Mouse (Mus musculus): ENCODE measurements around the gene Kif26a. TPM values are rescaled to one million over a fixed set of nuclear protein-coding genes. Genes with fewer than 3 reads are reported as not detected.
A peak's percentile ranks its signal among the peaks of the same experiment; 100 is the strongest.

Kif26a gene
- polyA plus RNA-seq, 1 experiment from 2014 or later: 2.2 TPM

DNA sequence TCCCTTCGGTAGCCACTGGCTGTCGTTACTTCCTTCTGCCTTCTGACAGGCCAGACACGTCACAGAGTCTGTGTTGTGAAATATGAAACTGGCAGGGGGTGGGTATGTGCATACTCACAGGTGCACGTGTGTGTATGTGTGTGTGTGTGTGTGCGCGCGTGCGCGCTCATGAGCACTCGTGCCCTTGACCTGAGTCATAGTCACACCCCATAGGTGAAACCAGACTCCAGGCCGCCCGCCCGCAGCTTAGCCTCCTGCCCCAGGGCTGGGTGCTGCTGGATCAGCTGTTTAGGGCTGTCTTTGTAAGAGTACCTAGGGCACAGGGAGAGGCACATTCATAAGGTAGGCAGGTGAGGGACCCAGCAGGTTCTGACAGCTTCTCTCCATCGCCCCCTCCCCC, 20.1 kb upstream of the Kif26a start:
- Histone ChIP-seq H3K4me3 (ENCODE audit: low read length) (no peak overlapping the region), H3K9me3 (ENCODE audit: control insufficient read depth, low read length) (no peaks in the 10 kb centered on the region), H3K4me2 (replicated peaks; ENCODE audit: low read depth, low read length) (no peak overlapping the region), H3K9ac (ENCODE audit: low read depth, low read length) (no peak overlapping the region), H3K27me3 (ENCODE audit: control insufficient read depth, insufficient read depth, low read length) (peaks cover 17% of the 10 kb centered on the region), H3K27ac (ENCODE audit: low read depth, low read length) (no peak overlapping the region), H3K36me3 (ENCODE audit: control insufficient read depth, insufficient read depth, low read length) (no peaks in the 10 kb centered on the region), H3K4me1 (ENCODE audit: control insufficient read depth, insufficient read depth, low read length) (0 out of 2 replicates have a peak, but pooled peaks cover 1% of the 10 kb centered on the region)
- ATAC-seq (ENCODE audit: low FRiP score, low TSS enrichment): no peak
- 64% methylated on average over 14 of the region's 14 CpGs for WGBS

DNA sequence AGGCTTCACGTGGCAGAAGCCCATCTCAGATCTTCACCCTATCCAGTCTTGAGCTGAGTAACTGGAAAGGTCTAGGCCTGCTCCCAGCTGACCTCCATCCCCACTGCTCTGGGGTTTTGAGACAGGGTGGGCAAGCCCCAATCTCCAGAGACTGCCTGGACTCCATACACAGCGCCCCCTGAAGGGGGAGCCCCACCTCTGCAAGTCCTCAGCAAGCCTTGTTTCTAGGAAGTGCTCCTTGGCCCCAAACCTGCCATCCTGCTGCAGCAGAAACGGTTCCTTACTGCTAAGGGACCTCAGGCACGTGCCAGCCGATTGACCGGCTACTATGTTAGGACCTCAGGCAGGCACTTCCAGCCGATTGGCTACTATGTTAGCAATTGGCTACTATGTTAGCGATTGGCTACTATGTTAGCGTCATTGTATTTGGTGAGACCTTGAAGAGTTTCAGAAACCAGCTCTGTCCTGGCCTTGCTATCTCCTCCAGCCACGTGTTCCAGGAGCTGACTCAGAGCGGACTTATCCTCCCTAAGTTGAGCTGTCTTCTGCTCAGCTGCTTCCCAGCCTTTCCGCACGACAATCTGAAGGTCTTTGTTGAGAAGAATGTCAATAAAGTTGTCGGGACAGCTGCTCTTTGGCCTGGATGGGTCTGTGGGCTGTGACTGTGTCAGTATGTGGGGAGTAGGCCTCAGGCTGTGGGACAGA, 18.9 kb upstream of the Kif26a start:
- no peak overlapping the region for H3K4me3 ChIP-seq (ENCODE audit: low read length)
- no peaks in the 10 kb centered on the region for H3K36me3 ChIP-seq (ENCODE audit: control insufficient read depth, insufficient read depth, low read length)
- no peak overlapping the region for H3K4me2 ChIP-seq (replicated peaks; ENCODE audit: low read depth, low read length)
- 0 out of 2 replicates have a peak, but pooled peaks cover 4% of the 10 kb centered on the region for H3K4me1 ChIP-seq (ENCODE audit: control insufficient read depth, insufficient read depth, low read length)
- H3K27me3 ChIP-seq (ENCODE audit: control insufficient read depth, insufficient read depth, low read length): peaks cover 29% of the 10 kb centered on the region
- H3K27ac ChIP-seq (ENCODE audit: low read depth, low read length): no peak overlapping the region
- ATAC-seq (ENCODE audit: low FRiP score, low TSS enrichment): no peak
- H3K9me3 ChIP-seq (ENCODE audit: control insufficient read depth, low read length): no peaks in the 10 kb centered on the region
- no peak overlapping the region for H3K9ac ChIP-seq (ENCODE audit: low read depth, low read length)
- WGBS: 63% methylated on average over 14 of the region's 14 CpGs

DNA sequence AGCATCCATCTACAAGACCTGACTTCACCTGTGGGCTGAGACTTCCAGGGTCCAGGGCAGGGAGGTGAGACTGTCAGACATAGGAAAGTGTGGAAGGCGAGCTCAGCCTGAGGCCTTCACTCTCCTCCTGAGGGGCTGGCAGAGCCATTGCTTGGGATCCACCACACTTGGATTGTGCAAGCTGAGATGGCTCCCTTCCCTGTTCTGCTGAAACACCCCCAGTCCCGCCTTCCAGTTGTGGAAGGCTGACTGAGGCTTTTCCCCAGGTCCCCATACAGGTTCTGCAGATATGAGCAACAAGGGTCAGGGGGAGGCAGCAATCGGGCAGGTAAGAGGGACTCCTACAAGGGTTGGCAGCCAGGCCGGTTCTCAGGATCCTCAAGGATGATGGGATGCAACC, 17.5 kb upstream of the Kif26a start:
- H3K4me2 ChIP-seq (replicated peaks; ENCODE audit: low read depth, low read length): no peak overlapping the region
- no peak for ATAC-seq (ENCODE audit: low FRiP score, low TSS enrichment)

DNA sequence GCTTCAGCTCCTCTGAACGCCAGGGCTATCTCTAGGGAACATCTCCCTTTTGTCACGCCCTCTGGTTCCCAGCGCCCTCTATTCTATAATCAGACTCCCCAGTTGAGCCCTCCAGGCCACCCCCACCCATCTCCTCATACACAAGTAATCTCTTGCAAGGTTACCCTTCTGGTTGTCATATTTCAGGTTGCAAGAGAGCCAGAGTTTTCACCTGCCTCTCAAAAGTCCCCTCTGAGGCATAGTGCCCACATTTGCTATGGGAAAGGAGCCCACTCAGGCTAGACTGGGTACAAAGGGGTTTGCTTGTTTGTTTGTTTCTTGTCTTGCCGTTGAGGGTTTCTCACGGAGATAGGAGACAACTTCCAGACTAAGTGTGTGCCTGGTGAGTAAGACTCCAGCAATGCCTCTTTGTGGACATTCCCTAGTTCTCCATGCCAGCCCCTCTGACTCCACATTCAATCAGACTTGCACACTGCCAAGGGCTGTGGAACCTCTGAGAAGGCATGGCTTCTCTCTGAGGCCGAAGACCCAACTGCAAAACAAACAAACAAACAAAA, 16.6 kb upstream of the Kif26a start:
- Histone ChIP-seq H3K36me3 (ENCODE audit: control insufficient read depth, insufficient read depth, low read length) (no peaks in the 10 kb centered on the region), H3K27ac (ENCODE audit: low read depth, low read length) (peak overlapping the region; percentile 82; the same call in 1 of the 2 replicates), H3K27me3 (ENCODE audit: control insufficient read depth, insufficient read depth, low read length) (peaks cover 35% of the 10 kb centered on the region), H3K4me2 (replicated peaks; ENCODE audit: low read depth, low read length) (no peak overlapping the region), H3K4me1 (ENCODE audit: control insufficient read depth, insufficient read depth, low read length) (0 out of 2 replicates have a peak, but pooled peaks cover 4% of the 10 kb centered on the region), H3K9me3 (ENCODE audit: control insufficient read depth, low read length) (no peaks in the 10 kb centered on the region), H3K9ac (ENCODE audit: low read depth, low read length) (no peak overlapping the region), H3K4me3 (ENCODE audit: low read length) (peak overlapping the region; percentile 68; the same call in 1 of the 2 replicates)
- no peak for ATAC-seq (ENCODE audit: low FRiP score, low TSS enrichment)
- WGBS: 55% methylated on average over 6 of the region's 6 CpGs

More for the DNA sequence above, 17.5 kb upstream of the Kif26a start:
- Histone ChIP-seq H3K36me3 (ENCODE audit: control insufficient read depth, insufficient read depth, low read length) (no peaks in the 10 kb centered on the region), H3K27me3 (ENCODE audit: control insufficient read depth, insufficient read depth, low read length) (peaks cover 35% of the 10 kb centered on the region), H3K4me1 (ENCODE audit: control insufficient read depth, insufficient read depth, low read length) (0 out of 2 replicates have a peak, but pooled peaks cover 4% of the 10 kb centered on the region), H3K9ac (ENCODE audit: low read depth, low read length) (no peak overlapping the region), H3K27ac (ENCODE audit: low read depth, low read length) (no peak overlapping the region), H3K4me3 (ENCODE audit: low read length) (no peak overlapping the region), H3K9me3 (ENCODE audit: control insufficient read depth, low read length) (no peaks in the 10 kb centered on the region)
- 81% methylated on average over 4 of the region's 4 CpGs for WGBS

DNA sequence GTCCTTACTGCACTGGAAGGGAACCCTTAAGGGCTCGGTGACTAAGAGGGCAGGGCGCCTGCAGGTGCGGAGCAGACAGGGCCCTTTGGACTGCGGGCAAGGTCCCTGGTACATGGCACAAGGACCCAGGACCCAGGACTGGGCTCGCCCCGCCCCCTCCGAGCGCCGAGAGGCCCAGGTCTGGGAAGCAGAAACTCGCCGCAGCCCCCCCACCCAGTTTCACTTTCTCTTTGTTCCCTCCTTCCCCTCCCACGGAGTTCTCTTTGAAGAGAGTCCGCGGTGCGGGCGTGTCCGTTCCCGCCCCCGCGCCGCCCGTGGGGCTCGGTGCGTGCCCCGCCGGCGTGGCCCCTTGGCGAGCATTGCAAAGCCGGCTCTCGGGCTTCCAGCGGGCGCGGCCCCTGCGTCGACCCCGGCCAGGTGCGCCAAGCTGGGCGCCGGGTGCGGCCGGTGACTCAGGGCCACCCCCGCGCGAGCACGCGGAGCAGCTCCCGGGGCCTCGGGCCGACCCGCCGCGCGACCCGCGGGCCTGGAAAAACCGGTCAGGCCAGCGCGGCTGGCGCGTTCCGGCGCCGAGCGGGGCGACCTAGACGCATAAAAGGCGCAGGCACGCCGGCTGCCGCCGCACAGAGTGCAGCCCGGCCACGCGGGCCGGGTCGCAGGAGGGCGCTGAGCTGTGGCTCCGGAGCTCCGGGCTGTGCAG, 15.7 kb upstream of the Kif26a start:
- H3K36me3 ChIP-seq (ENCODE audit: control insufficient read depth, insufficient read depth, low read length): no peaks in the 10 kb centered on the region
- peak overlapping the region; percentile 96 for H3K4me2 ChIP-seq (replicated peaks; ENCODE audit: low read depth, low read length)
- 0 out of 2 replicates have a peak, but pooled peaks cover 4% of the 10 kb centered on the region for H3K4me1 ChIP-seq (ENCODE audit: control insufficient read depth, insufficient read depth, low read length)
- H3K9me3 ChIP-seq (ENCODE audit: control insufficient read depth, low read length): no peaks in the 10 kb centered on the region
- H3K27me3 ChIP-seq (ENCODE audit: control insufficient read depth, insufficient read depth, low read length): peaks cover 38% of the 10 kb centered on the region
- H3K4me3 ChIP-seq (ENCODE audit: low read length): peak overlapping the region; percentile 68
- peak overlapping the region; percentile 75 for H3K9ac ChIP-seq (ENCODE audit: low read depth, low read length)
- peak; percentile 79 for ATAC-seq (ENCODE audit: low FRiP score, low TSS enrichment)
- H3K27ac ChIP-seq (ENCODE audit: low read depth, low read length): peak overlapping the region; percentile 82
- whole genome bisulfite sequencing: under 1% methylated on average over 79 of the region's 79 CpGs

DNA sequence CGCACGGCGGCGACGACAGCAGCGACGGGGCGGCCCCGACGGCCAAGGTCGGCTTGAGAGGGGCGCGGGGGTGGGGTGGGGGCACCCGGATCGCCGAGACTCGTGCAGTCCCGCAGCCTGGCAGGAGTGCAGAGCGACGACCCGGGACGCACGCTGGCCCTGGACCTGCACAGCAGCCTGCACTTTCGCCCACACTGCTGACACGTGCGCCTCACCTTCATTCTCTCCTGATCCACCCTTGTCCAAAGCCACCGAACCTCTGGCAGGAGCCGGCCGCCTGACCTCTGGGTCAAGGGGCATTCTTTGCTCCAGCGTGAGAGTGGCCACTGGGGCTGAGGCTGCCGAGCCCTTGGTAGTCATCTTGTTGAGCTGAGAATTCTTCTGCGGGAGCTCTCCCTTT, 15.1 kb upstream of the Kif26a start:
- H3K4me1 ChIP-seq (ENCODE audit: control insufficient read depth, insufficient read depth, low read length): 0 out of 2 replicates have a peak, but pooled peaks cover 4% of the 10 kb centered on the region
- WGBS: 11% methylated on average over 28 of the region's 32 CpGs
- no peak overlapping the region for H3K27ac ChIP-seq (ENCODE audit: low read depth, low read length)
- peaks cover 38% of the 10 kb centered on the region for H3K27me3 ChIP-seq (ENCODE audit: control insufficient read depth, insufficient read depth, low read length)
- H3K4me3 ChIP-seq (ENCODE audit: low read length): peak overlapping the region; percentile 68
- H3K4me2 ChIP-seq (replicated peaks; ENCODE audit: low read depth, low read length): peak overlapping the region; percentile 96
- no peaks in the 10 kb centered on the region for H3K36me3 ChIP-seq (ENCODE audit: control insufficient read depth, insufficient read depth, low read length)
- no peaks in the 10 kb centered on the region for H3K9me3 ChIP-seq (ENCODE audit: control insufficient read depth, low read length)
- ATAC-seq (ENCODE audit: low FRiP score, low TSS enrichment): peak; percentile 5; the same call in 1 of the 2 replicates
- H3K9ac ChIP-seq (ENCODE audit: low read depth, low read length): peak overlapping the region; percentile 75

DNA sequence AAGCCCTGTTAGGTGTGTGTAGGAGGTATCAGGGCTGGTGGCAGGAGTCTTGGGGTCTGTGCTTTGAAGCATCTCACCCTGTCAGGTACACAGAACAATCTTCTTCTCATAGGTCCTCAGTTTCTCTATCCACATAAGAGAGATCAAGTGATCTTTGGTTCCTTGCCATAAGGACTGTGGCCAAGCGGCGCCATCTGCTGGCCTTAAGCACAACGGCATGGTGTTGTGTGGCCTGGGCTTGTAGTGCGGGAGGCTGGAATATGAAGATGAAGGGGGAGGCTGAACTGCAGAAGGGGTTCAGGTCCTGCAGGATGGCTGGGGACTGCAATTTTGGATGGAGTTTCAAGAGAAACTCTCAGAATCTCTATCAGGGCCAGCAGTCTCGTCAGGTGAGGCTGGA, 5.8 kb upstream of the Kif26a start:
- Histone ChIP-seq H3K9ac (ENCODE audit: low read depth, low read length) (no peak overlapping the region), H3K4me2 (replicated peaks; ENCODE audit: low read depth, low read length) (no peak overlapping the region), H3K36me3 (ENCODE audit: control insufficient read depth, insufficient read depth, low read length) (no peaks in the 10 kb centered on the region), H3K4me3 (ENCODE audit: low read length) (no peak overlapping the region), H3K27ac (ENCODE audit: low read depth, low read length) (no peak overlapping the region), H3K4me1 (ENCODE audit: control insufficient read depth, insufficient read depth, low read length) (peaks cover 14% of the 10 kb centered on the region), H3K9me3 (ENCODE audit: control insufficient read depth, low read length) (no peaks in the 10 kb centered on the region), H3K27me3 (ENCODE audit: control insufficient read depth, insufficient read depth, low read length) (peaks cover 39% of the 10 kb centered on the region)
- 4% methylated on average over 5 of the region's 5 CpGs for WGBS
- no peak for ATAC-seq (ENCODE audit: low FRiP score, low TSS enrichment)

DNA sequence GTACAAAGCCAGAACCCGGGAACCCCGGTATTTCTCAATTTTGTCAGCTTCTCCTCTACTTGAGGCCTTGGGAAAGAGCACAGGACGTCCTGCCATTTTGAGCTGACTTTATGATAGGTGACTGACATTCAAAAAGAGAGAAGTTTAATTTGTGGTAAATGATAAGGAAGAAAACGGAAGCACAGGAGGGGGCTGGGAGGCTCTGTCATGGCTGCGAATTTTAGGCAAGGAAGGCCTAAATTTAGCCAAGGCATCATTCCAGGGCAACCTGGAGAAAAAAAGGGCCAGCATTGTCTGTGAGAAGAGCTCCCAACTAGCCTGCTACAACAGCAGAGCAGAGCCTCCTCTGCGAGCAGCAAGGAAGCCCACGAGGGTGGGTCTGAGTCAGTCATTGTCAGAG, 5.3 kb upstream of the Kif26a start:
- no peak overlapping the region for H3K4me3 ChIP-seq (ENCODE audit: low read length)
- no peak overlapping the region for H3K9ac ChIP-seq (ENCODE audit: low read depth, low read length)
- no peak for ATAC-seq (ENCODE audit: low FRiP score, low TSS enrichment)
- H3K27me3 ChIP-seq (ENCODE audit: control insufficient read depth, insufficient read depth, low read length): peaks cover 39% of the 10 kb centered on the region
- 68% methylated on average over 7 of the region's 7 CpGs for WGBS
- no peak overlapping the region for H3K4me2 ChIP-seq (replicated peaks; ENCODE audit: low read depth, low read length)
- H3K36me3 ChIP-seq (ENCODE audit: control insufficient read depth, insufficient read depth, low read length): no peaks in the 10 kb centered on the region
- no peak overlapping the region for H3K27ac ChIP-seq (ENCODE audit: low read depth, low read length)
- H3K9me3 ChIP-seq (ENCODE audit: control insufficient read depth, low read length): no peaks in the 10 kb centered on the region
- H3K4me1 ChIP-seq (ENCODE audit: control insufficient read depth, insufficient read depth, low read length): peaks cover 19% of the 10 kb centered on the region

DNA sequence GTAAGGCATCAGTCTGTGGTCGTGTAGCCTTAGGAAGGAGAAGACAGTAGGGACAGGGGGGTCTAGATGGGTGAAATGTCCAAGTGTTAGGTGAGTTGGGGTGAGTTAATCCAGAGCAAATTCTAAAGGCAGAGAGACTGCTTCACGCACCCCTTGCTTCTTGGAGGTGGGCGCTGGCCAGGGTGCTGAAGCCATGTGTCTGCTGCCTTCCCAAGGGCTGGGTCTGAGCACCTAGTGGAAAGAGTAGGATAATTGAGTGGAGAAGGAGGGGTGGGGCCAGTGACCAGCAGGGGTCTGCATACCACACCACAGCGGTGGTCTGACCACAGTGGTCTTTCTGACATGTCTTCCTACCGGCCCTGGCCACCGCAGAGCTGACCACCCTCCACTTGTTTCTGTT, 4.7 kb upstream of the Kif26a start:
- H3K4me2 ChIP-seq (replicated peaks; ENCODE audit: low read depth, low read length): no peak overlapping the region
- peaks cover 21% of the 10 kb centered on the region for H3K4me1 ChIP-seq (ENCODE audit: control insufficient read depth, insufficient read depth, low read length)
- no peaks in the 10 kb centered on the region for H3K9me3 ChIP-seq (ENCODE audit: control insufficient read depth, low read length)
- no peak for ATAC-seq (ENCODE audit: low FRiP score, low TSS enrichment)
- WGBS: 3% methylated on average over 6 of the region's 6 CpGs
- H3K36me3 ChIP-seq (ENCODE audit: control insufficient read depth, insufficient read depth, low read length): no peaks in the 10 kb centered on the region
- H3K4me3 ChIP-seq (ENCODE audit: low read length): no peak overlapping the region
- peaks cover 39% of the 10 kb centered on the region for H3K27me3 ChIP-seq (ENCODE audit: control insufficient read depth, insufficient read depth, low read length)
- no peak overlapping the region for H3K27ac ChIP-seq (ENCODE audit: low read depth, low read length)
- no peak overlapping the region for H3K9ac ChIP-seq (ENCODE audit: low read depth, low read length)
